Mouse (Mus musculus) hindbrain, embryonic 10.5 days (tissue): ENCODE measurements around the gene Iqgap1. TPM values are rescaled to one million over a fixed set of nuclear protein-coding genes. Genes with fewer than 3 reads are reported as not detected.
"Not testable (repeated sequence)": the region's sequence is repeated elsewhere in the genome, so short reads cannot be mapped to it uniquely, and the experiment has no call there.

Experiments
- DNase-seq: peaks from one replicate; pipeline ENCODE4 v3.0.0-alpha.2; 2017; ENCODE audit warnings: low spot score
- H3K27ac ChIP-seq: fragments of 300-500 bp; sonication (generic); 2 replicates; pipeline ENCODE4 v1.5.1; 2016; ENCODE audit warnings: mild to moderate bottlenecking, moderate library complexity
- H3K27me3 ChIP-seq: fragments of 300-500 bp; sonication (generic); 2 replicates; pipeline ENCODE4 v1.6.1; 2016; ENCODE audit warnings: mild to moderate bottlenecking; ENCODE audit not compliant: poor library complexity, insufficient read depth, severe bottlenecking
- H3K36me3 ChIP-seq: fragments of 300-500 bp; sonication (generic); 2 replicates; pipeline ENCODE4 v1.6.1; 2016; ENCODE audit warnings: mild to moderate bottlenecking, moderate library complexity
- H3K4me1 ChIP-seq: fragments of 300-500 bp; sonication (generic); replicated peaks from 2 replicates; pipeline ENCODE4 v1.6.1; 2016; ENCODE audit warnings: mild to moderate bottlenecking
- H3K4me3 ChIP-seq: fragments of 300-500 bp; sonication (generic); 2 replicates; pipeline ENCODE4 v1.5.1; 2016; ENCODE audit warnings: mild to moderate bottlenecking, moderate library complexity
- H3K9me3 ChIP-seq: fragments of 300-500 bp; sonication (generic); 2 replicates; pipeline ENCODE4 v1.6.1; 2016; ENCODE audit warnings: mild to moderate bottlenecking, moderate library complexity
- WGBS: fragments of 180-500 bp; shearing (Covaris S2); methylation state at CpG from one replicate; pipeline ENCODE4 v1.1.7; 2016; 5-methylcytosine and 5-hydroxymethylcytosine counted together
- polyA plus RNA-seq: library from polyadenylated mRNA; unstranded; fragments of >200 nt; fragmentation: Nextera tagmentation; extraction: Ambion mirVana; gene quantifications from 2 replicates; pipeline ENCODE4 v1.2.1, GENCODE M21; 2016

Gene Iqgap1
- polyA plus RNA-seq, 1 experiment from 2014 or later = 25.2 TPM

DNA sequence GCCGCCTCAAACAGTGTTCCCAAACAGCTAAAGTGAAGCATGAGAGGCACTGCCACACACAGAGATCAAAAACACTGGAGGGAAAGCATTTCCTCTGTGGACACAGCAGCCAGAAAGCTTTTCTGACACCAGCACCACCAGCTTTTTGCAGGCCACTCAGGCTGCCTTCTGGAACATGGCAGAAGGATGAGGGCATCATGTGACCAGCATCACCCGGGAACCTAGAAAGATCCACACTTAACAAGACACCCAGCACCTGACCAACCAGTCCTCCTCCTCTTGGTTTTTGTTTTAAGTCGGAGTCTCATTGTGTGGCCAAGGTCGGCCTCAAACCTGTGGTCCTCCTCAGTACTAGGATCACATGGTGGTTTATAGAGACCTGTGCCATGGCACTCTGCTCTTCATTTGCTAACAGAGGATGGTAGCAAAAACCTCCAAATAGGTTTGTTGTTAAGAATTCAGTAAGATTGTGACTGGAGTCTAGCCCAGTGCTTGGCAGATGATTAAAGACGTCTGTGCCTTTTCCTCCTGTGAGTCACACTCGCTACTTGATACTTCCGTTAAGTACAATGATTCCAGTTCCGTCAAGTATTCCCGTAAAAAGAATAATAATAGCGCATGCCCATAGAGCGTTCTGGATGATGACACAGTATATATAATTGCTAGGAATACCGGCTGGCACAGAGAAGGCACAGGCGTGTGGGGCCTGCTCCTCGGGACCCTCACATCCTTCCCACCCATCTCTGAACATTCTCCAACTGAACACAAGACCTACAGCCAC, 51.8 kb downstream of the Iqgap1 start:
- Histone ChIP-seq H3K36me3 (no peaks in the 10 kb centered on the region), H3K9me3 (no peaks in the 10 kb centered on the region), H3K4me1 (0 out of 2 replicates have a peak, but pooled peaks cover 3% of the 10 kb centered on the region), H3K27me3 (no peaks in the 10 kb centered on the region), H3K4me3 (no peak overlapping the region), H3K27ac (no peak overlapping the region)
- 89% methylated on average over 14 of the region's 14 CpGs for WGBS
- no peak for DNase-seq

DNA sequence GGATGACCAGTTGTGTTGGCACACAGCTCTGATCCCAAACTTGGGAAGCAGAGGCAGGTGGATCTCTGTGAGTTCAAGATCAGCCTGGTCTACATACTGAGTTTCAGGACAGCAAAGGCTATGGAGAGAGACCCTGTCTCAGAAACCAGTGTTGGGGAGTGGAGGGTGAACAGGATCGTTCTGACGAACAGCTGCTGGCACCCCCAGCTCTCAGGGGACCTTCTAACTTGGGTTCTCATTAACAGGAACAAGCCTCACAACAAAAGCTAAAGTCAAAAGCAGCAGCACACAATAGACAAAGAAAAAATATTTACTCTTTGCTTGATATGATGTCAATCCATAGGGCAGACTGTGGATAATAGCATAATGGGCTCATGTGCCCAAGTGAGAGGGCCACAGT, 55.3 kb downstream of the Iqgap1 start:
- DNase-seq = no peak
- H3K27me3 ChIP-seq = no peaks in the 10 kb centered on the region
- WGBS = 83% methylated on average over 2 of the region's 2 CpGs
- no peak overlapping the region for H3K27ac ChIP-seq
- peaks cover 2% of the 10 kb centered on the region for H3K4me1 ChIP-seq
- H3K9me3 ChIP-seq = no peaks in the 10 kb centered on the region
- H3K36me3 ChIP-seq = peaks cover 7% of the 10 kb centered on the region
- no peak overlapping the region for H3K4me3 ChIP-seq

DNA sequence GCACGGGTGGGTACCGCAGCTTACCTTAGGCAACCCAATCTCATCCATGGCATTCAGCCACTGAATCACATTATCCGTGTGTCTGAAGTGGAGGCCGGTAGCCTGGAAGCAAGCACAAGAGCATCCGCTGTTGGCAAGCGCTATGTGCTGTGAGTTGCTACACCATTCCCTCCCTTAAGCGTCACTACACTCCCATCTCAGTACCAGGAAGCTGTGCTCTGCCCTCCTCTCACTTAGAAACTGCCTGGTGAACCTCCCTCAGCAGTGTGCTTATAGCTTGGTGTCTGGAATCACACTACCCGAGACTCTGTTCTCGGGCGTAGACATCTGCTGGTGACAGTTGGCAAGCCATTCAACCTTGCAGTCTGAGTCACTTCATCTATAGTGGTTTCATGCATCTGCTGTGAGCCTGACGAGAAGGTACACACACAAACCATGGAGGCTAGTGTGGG, 58.9 kb downstream of the Iqgap1 start:
- no peaks in the 10 kb centered on the region for H3K27me3 ChIP-seq
- H3K36me3 ChIP-seq = peaks cover 11% of the 10 kb centered on the region
- whole genome bisulfite sequencing = 90% methylated on average over 11 of the region's 11 CpGs
- H3K27ac ChIP-seq = no peak overlapping the region
- H3K9me3 ChIP-seq = no peaks in the 10 kb centered on the region
- no peak for DNase-seq
- H3K4me3 ChIP-seq = no peak overlapping the region
- peaks cover 8% of the 10 kb centered on the region for H3K4me1 ChIP-seq

DNA sequence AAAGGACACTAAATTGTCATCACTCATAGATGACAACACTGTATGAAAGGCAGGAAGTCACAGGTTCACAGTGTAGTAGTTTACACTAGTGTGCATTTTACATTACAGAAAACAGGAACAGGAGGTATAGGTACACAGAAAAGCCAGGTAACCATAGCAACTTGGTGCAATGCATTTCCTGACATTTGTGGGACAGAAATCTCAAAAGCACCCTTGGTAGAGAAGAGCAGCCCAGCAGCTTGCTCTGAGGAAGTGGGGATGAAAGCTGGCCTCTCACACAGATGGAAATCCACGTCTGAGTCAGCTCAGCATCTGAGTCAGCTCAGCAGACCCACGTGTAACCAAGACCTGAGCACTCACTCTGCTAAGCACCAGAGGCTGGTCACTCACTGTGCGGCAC, 59.7 kb downstream of the Iqgap1 start:
- WGBS = 67% methylated on average over 3 of the region's 3 CpGs
- no peak overlapping the region for H3K4me3 ChIP-seq
- H3K4me1 ChIP-seq = peaks cover 8% of the 10 kb centered on the region
- no peaks in the 10 kb centered on the region for H3K9me3 ChIP-seq
- no peaks in the 10 kb centered on the region for H3K27me3 ChIP-seq
- DNase-seq = no peak
- H3K36me3 ChIP-seq = peaks cover 11% of the 10 kb centered on the region
- H3K27ac ChIP-seq = no peak overlapping the region

DNA sequence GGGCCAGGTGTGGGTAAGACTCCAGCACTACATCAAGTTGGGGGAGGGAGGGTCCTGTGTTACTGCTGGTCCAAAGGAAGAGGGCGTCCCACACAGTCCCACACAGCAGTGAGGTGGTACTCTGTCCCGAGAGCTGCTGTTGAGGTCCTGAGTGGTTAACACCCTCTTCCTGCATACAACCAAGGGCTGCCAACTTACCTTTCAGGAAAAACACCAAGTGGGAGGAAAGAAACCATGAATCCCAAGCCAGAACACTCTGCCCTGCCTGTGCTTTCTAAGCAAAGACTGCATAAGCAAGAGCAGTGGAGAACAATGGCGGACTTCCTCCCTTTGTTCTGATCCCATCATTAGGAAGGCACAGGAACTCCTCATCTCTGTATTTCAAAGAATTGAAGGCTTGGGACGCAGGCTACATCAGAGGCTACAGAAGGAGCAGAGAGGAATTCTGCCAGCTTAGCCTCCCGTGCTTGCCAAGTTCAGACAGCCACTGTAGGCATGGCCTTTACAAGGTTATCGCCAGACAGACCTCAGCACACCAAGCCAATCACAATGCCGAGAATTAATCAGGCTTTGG, 61.8 kb downstream of the Iqgap1 start:
- peak overlapping the region; percentile 66 for H3K27ac ChIP-seq
- no peak overlapping the region for H3K4me3 ChIP-seq
- H3K27me3 ChIP-seq = no peaks in the 10 kb centered on the region
- DNase-seq = no peak
- 72% methylated on average over 7 of the region's 7 CpGs for WGBS
- H3K9me3 ChIP-seq = no peaks in the 10 kb centered on the region
- H3K4me1 ChIP-seq = peaks cover 8% of the 10 kb centered on the region
- H3K36me3 ChIP-seq = peaks cover 11% of the 10 kb centered on the region

DNA sequence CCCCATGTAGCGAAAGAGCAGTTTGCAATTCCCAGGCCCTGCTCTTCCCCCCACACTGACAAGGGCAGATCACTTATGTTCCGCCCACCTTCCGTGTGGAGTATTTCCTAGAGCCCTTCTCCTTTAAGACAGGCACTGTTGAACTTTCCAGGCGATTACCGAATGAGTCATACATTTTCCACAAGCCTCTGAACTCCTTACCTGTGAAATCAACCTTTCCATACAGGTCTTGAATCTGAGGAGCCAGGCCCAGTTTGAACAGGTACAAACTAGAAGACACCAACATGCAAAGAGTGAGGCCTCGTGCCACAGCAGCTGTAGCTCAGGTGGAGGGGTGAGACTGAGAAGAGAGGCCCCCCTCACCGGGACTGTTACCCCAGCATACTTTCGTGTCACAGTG, 63.5 kb downstream of the Iqgap1 start:
- H3K4me1 ChIP-seq = peaks cover 8% of the 10 kb centered on the region
- no peaks in the 10 kb centered on the region for H3K9me3 ChIP-seq
- WGBS = 89% methylated on average over 8 of the region's 8 CpGs
- H3K4me3 ChIP-seq = no peak overlapping the region
- peaks cover 17% of the 10 kb centered on the region for H3K36me3 ChIP-seq
- H3K27me3 ChIP-seq = no peaks in the 10 kb centered on the region
- no peak overlapping the region for H3K27ac ChIP-seq
- no peak for DNase-seq

DNA sequence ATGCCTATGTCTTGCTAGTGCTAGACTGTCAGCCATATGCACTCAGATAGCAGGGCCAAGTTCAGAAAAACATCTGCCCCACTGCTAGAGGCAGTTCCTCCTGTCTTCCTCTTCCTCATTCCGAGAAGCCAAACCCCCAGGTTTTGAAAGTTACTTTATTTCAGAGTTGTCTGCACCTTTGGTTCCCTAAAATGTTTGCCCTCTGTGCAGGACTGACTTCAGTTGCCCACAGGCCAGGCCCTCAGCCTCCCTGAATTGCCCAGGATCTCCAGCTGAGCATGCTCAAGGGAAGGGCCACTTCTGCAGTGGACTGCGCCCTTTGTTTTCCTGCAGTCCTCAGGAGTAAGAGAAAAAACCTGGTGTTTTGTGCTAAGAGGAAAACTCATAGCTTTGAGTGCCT, 71.7 kb downstream of the Iqgap1 start:
- Histone ChIP-seq H3K27me3 (no peaks in the 10 kb centered on the region), H3K4me1 (no peaks in the 10 kb centered on the region), H3K9me3 (no peaks in the 10 kb centered on the region), H3K27ac (no peak overlapping the region), H3K4me3 (no peak overlapping the region), H3K36me3 (peaks cover 60% of the 10 kb centered on the region)
- no peak for DNase-seq
- WGBS = 82% methylated on average over 2 of the region's 2 CpGs

DNA sequence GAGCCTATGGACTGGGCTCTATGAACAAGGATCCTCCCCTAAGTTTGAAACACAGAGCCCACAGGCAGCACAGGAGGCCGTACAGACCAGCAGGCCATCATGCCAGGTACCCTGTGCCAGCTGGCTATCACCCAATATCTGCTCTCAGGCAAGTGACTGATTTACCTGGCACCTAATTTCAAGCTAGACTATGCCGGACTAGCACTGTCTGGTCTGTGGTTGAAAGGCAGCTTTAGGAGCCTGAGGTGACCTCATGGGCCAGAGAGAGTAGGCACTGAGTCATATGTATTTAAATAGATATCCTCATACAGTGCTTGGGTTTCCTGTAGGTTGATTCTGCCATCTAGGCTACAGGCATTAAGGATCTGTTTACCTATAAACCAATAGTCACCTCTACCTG, 72.2 kb downstream of the Iqgap1 start:
- H3K27me3 ChIP-seq = no peaks in the 10 kb centered on the region
- no peak for DNase-seq
- no peak overlapping the region for H3K4me3 ChIP-seq
- no peak overlapping the region for H3K27ac ChIP-seq
- no peaks in the 10 kb centered on the region for H3K9me3 ChIP-seq
- no peaks in the 10 kb centered on the region for H3K4me1 ChIP-seq
- H3K36me3 ChIP-seq = peaks cover 60% of the 10 kb centered on the region
- WGBS = 91% methylated on average over 2 of the region's 2 CpGs

DNA sequence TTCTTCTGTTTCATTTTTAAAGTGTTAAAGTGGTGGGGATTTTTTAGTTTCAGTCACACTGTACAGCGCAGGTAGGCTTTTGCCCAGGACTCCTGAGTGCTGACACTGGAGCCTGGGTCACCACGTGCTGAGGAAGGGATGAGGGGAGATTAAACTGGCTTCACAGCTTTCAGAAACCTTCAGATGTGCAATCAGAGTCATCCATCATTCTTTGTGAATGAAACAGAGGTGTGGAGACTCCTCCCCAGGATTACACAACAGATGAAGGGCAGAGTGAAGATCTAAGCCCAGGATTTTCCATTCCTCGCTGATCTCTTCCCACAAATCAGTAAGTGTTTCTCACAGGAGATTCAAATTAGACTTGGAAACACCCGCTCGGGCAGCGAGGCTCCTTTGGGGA, 76.2 kb downstream of the Iqgap1 start:
- Histone ChIP-seq H3K27ac (no peak overlapping the region), H3K36me3 (peaks cover 57% of the 10 kb centered on the region), H3K27me3 (no peaks in the 10 kb centered on the region), H3K4me3 (no peak overlapping the region), H3K4me1 (peaks cover 27% of the 10 kb centered on the region), H3K9me3 (no peaks in the 10 kb centered on the region)
- no peak for DNase-seq
- 73% methylated on average over 6 of the region's 6 CpGs for WGBS

DNA sequence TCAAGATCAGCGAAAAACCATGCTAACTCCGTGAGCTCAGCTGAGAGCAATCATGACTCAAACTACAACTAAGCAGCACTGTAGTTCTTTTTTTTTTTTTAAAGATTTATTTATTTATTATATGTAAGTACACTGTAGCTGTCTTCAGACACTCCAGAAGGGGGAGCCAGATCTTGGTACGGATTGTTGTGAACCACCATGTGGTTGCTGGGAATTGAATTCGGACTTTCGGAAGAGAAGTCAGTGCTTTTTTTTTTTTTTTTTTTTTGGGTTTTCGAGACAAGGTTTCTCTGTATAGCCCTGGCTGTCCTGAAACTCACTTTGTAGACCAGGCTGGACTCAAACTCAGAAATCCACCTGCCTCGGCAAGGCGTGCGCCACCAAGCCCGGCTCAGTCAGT, 76.7 kb downstream of the Iqgap1 start:
- not testable (repeated sequence) for H3K4me3 ChIP-seq, DNase-seq, H3K27ac ChIP-seq, H3K27me3 ChIP-seq, H3K9me3 ChIP-seq
- Histone ChIP-seq H3K4me1 (peaks cover 30% of the 10 kb centered on the region), H3K36me3 (peaks cover 59% of the 10 kb centered on the region)
- 89% methylated on average over 10 of the region's 10 CpGs for WGBS

DNA sequence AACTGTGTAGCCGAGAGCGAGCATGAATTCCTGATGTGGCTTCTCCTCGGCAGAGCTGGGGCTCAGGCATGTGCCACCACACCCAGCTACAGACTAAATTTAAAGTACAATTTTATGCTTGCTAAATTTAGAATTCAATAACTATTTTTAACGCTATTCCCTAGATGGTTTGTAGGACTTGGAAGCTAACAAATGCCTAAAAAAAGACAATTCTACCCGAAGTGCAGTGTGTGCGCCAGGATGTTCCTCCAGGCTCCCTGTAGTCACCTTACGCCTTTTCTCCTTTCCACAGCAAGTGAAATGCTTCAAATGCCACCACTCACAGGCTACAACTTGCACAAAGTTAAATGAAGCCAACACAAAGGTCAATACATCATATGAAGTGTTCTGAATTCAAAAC, 78.4 kb downstream of the Iqgap1 start:
- Histone ChIP-seq H3K27me3 (no peaks in the 10 kb centered on the region), H3K4me3 (no peak overlapping the region), H3K4me1 (peaks cover 30% of the 10 kb centered on the region), H3K36me3 (peaks cover 62% of the 10 kb centered on the region), H3K27ac (peak overlapping the region; percentile 66; the same call in 1 of the 2 replicates), H3K9me3 (no peaks in the 10 kb centered on the region)
- no peak for DNase-seq
- WGBS = 74% methylated on average over 7 of the region's 7 CpGs

DNA sequence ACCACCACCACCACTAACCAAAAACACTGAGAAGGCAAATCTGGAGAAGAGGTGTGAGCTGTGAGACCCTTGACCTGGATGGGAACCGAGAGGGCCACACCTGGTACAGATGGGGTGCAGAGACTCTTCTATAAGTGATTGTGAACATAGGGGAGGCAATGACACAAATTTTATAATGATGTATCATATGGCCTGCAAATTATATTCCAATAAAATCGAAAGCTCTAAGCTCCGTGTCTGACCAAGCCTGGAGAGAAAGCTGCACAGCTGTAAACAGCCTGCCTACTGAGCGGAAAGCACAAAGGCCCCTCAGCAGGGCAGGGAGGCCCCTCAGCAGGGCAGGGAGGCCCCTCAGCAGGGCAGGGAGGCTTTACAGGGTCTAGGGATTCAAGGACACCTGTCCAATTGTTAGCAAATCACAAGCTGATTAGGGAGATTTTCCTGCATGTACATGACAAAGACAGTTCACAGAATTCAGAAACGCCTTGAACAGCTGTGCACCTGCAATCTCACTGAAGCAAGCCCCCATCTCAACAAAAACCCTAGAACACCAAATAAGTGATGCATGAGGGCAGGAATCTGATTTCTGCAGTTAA, 79.5 kb downstream of the Iqgap1 start:
- H3K36me3 ChIP-seq = peaks cover 61% of the 10 kb centered on the region
- H3K4me3 ChIP-seq = no peak overlapping the region
- H3K27ac ChIP-seq = peak overlapping the region; percentile 66
- H3K9me3 ChIP-seq = no peaks in the 10 kb centered on the region
- no peaks in the 10 kb centered on the region for H3K27me3 ChIP-seq
- DNase-seq = no peak
- H3K4me1 ChIP-seq = peaks cover 30% of the 10 kb centered on the region
- 18% methylated on average over 5 of the region's 5 CpGs for WGBS

DNA sequence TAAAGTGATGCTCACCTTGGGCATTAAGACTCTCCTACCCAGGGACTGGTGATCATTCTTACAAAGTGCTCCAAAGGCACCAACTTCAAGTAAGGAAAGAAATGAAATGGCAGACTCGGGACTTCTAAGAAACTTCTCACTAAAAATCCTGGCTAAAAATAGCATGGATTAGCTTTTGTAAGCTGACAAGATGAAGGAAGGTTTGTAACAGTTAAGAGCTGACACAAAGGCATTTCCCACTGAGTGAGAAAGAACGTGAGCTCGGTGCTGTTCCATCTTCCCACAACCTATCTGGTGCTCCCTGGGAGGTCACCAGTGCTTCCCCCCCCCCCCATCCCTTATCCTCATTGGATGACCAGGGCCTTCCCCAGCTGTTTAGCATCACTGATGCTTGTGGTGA, 80.0 kb downstream of the Iqgap1 start:
- peaks cover 58% of the 10 kb centered on the region for H3K36me3 ChIP-seq
- peak overlapping the region; percentile 66 for H3K27ac ChIP-seq
- 16% methylated on average over 3 of the region's 3 CpGs for WGBS

More for the DNA sequence above, 80.0 kb downstream of the Iqgap1 start:
- DNase-seq = no peak
- no peak overlapping the region for H3K4me3 ChIP-seq
- no peaks in the 10 kb centered on the region for H3K9me3 ChIP-seq
- H3K27me3 ChIP-seq = no peaks in the 10 kb centered on the region
- peaks cover 30% of the 10 kb centered on the region for H3K4me1 ChIP-seq
